Mouse (Mus musculus): ENCODE results near the gene Kcne2.

DNA sequence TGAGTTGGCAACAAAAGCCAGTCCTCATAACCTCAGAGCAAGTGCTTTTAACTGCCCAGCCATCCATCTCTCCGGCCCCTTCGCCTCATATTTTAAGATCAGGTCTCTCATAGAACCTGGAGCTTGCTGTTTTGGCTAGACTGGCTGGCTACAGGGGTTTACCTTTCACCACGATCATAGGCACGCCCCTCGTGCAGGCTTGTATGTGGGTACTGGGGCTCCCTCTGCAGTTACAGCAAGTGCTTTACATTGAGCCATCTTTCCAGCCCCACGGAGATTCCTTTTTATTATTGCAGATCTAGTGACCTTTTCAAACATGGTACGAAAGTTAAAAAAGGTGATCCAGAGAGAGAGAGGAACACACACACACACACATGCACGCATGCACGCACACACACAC, 42.4 kb downstream of the Kcne2 start:
- TF ChIP-seq CTCF (IDR thresholded peaks at IDR 0.05; ENCODE audit: control insufficient read depth, insufficient read depth, low read length), result no peak
- TF ChIP-seq POLR2A (IDR thresholded peaks at IDR 0.05; ENCODE audit: borderline replicate concordance, control insufficient read depth, low read depth, low read length), result no peak
